Mouse (Mus musculus): Measurements from ENCODE around the gene Aqp2.

- TF ChIP-seq CTCF (conservative IDR thresholded peaks at IDR 0.05; ENCODE audit: insufficient read depth, insufficient read length, low read depth, low read length) = peak; percentile 97
- no peak for TF ChIP-seq POLR2A (IDR thresholded peaks at IDR 0.05; ENCODE audit: low read depth, low read length)
These were observed 17.3 kb downstream of the Aqp2 start for GRCm38 (mm10) chr15:99596056-99596687.
